Mouse (Mus musculus) central nervous system, embryonic 11.5 days (tissue): ENCODE results near the gene Vgll3. TPM values are rescaled to one million over a fixed set of nuclear protein-coding genes. Genes with fewer than 3 reads are reported as not detected.

Experiments used
- polyA plus RNA-seq: library from polyadenylated mRNA; depleted of rRNA; stranded (reverse); fragments of >200 nt; gene quantifications from 2 replicates; pipeline ENCODE4 v1.2.3, GENCODE M21; 2012; rRNA removed

Vgll3 gene
- polyA plus RNA-seq = 1.1 and 3.4 TPM in 2 replicates

DNA sequence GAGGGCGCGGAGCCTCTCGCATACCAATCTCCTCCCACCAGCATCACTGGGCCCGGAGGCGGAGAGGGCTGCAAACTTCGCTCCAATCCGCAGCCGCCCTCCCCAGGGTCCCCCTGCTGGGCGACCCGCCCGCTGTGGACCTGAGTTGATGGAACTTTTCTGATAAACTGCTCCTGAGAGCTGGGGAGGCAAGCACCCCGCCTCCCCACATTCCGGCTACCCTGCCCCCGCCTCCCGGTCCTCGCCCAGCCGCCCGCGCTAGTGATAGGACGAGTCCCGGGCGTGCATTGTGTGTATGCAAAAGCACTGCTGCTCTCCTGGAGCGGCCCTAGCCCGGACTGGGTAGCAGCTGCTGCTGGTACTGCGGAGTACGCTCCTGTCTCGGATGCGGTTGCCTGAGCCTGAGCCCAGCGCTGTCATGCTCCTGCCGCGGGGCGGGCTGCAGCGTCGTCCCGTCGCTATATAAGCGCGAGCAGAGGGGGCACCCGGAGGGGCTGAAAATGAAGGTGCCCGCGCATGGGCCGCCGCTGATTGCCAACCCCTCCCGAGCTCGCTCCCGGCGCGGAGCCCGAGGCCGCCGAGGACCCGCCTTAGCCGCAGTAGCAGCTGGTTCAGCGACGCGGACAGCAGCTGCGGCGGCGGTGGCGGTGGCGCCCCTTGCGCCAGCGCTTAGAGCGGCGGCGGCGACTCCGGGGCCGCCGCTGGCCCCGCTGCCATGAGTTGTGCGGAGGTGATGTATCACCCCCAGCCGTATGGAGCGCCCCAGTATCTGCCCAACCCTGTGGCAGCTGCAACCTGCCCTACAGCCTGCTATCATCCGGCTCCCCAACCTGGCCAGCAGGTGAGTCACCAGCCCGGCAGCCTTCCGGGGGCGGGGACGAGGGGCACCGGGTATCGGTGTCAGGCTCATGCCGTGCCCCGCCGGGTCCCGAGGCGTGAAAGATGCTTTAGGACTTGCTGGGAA lies at the start of gene Vgll3:
TSS of gene Vgll3 (plus strand) at position 340 of the 964 bp plus-strand sequence.

